Mouse (Mus musculus) brain, embryonic 14.5 days (tissue): ENCODE results near the gene Gnptab.

Experiments
- CTCF ChIP-seq: fragments of 200-500 bp; IDR thresholded peaks from 2 replicates; pipeline ENCODE4 v1.5.1; 2012; ENCODE audit warnings: inconsistent platforms, mild to moderate bottlenecking, moderate library complexity, borderline replicate concordance; ENCODE audit not compliant: insufficient read depth, insufficient read length; ENCODE audit errors: extremely low read depth
- POLR2A ChIP-seq: fragments of 200-500 bp; IDR thresholded peaks from 2 replicates; pipeline ENCODE4 v1.6.1; 2012; ENCODE audit warnings: mild to moderate bottlenecking, inconsistent platforms, borderline replicate concordance; ENCODE audit not compliant: poor library complexity, insufficient read depth, insufficient read length, severe bottlenecking; ENCODE audit errors: extremely low read depth

DNA sequence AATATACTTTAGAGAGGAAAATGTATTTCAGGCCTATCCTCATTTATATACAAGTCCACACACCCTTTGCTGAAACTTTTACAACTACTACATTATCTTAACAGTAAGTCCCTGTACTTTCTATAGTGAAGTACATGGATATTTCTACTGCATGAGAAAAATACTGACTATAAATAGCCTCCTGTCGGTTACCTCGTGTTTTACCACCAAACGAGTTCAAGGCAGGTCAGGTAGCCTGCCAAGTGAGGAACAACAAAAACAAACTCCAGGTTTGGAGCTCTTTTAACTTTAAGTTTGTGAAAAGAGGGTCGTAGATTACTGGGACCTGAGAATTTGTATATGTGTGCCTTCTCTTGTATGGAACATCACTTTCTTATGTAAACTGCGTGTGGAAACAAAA lies 5.1 kb downstream of the Gnptab start:
- TF ChIP-seq POLR2A = no peak
- TF ChIP-seq CTCF = no peak
